Mouse (Mus musculus) kidney, embryonic 15.5 days (tissue): ENCODE results near the gene Galk1. TPM values are rescaled to one million over a fixed set of nuclear protein-coding genes. Genes with fewer than 3 reads are reported as not detected.

Experiments
- ATAC-seq: fragments of 200-750 bp; cut with Nextera tagmentation; replicated peaks from 2 replicates; pipeline ENCODE4 v1.8.0; 2017; ENCODE audit warnings: moderate TSS enrichment; ENCODE audit not compliant: low FRiP score
- H3K27ac ChIP-seq: fragments of 300-500 bp; sonication (generic); 2 replicates; pipeline ENCODE4 v1.5.1; 2015; ENCODE audit warnings: mild to moderate bottlenecking, inconsistent platforms
- H3K27me3 ChIP-seq: fragments of 300-500 bp; sonication (generic); 2 replicates; pipeline ENCODE4 v1.6.1; 2015; ENCODE audit warnings: inconsistent platforms
- H3K36me3 ChIP-seq: fragments of 300-500 bp; sonication (generic); 2 replicates; pipeline ENCODE4 v1.6.1; 2015; ENCODE audit warnings: inconsistent platforms
- H3K4me1 ChIP-seq: fragments of 300-500 bp; sonication (generic); 2 replicates; pipeline ENCODE4 v1.6.1; 2015; ENCODE audit warnings: inconsistent platforms
- H3K4me2 ChIP-seq: fragments of 300-500 bp; sonication (generic); 2 replicates; pipeline ENCODE4 v1.6.1; 2015; ENCODE audit warnings: moderate library complexity, mild to moderate bottlenecking, inconsistent platforms
- H3K4me3 ChIP-seq: fragments of 300-500 bp; sonication (generic); replicated peaks from 2 replicates; pipeline ENCODE4 v1.5.1; 2015; ENCODE audit warnings: mild to moderate bottlenecking, inconsistent platforms
- H3K9ac ChIP-seq: fragments of 300-500 bp; sonication (generic); 2 replicates; pipeline ENCODE4 v1.6.1; 2015; ENCODE audit warnings: mild to moderate bottlenecking, inconsistent platforms
- H3K9me3 ChIP-seq: fragments of 300-500 bp; sonication (generic); replicated peaks from 2 replicates; pipeline ENCODE4 v1.6.1; 2016; ENCODE audit warnings: inconsistent platforms
- WGBS: fragments of 180-500 bp; shearing (Covaris S2); methylation state at CpG from one replicate; pipeline ENCODE4 v1.1.7; 2015; ENCODE audit warnings: mixed read lengths; 5-methylcytosine and 5-hydroxymethylcytosine counted together
- polyA plus RNA-seq: library from polyadenylated mRNA; unstranded; fragments of >200 nt; fragmentation: Nextera tagmentation; extraction: Ambion mirVana; gene quantifications from 2 replicates; pipeline ENCODE4 v1.2.1, GENCODE M21; 2015

Galk1 gene
- polyA plus RNA-seq, 1 experiment from 2014 or later = 208 TPM

DNA sequence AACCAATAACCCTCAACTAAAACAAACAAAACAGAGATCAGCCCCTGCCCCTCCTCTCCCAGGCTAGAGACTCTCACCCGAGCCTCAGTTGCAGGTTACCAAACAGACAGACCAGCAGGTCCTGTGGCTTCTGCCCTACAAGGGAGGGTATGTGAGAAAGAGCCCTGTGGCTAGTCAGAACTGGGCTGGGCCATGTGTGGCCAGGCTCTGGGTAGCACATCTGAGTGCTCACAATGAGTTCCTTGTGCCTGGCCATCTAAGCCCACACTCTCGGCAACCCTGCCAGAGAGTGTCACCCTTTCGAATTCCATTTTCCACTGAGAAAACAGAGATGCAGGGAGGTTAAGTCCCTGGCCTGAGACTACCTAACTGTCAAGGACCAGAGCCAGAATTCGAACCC lies 20.4 kb downstream of the Galk1 start:
- no peak for ATAC-seq
- 0 out of 2 replicates have a peak, but pooled peaks cover 5% of the 10 kb centered on the region for H3K4me1 ChIP-seq
- H3K4me2 ChIP-seq = no peak overlapping the region
- H3K9me3 ChIP-seq = no peaks in the 10 kb centered on the region
- no peak overlapping the region for H3K9ac ChIP-seq
- no peaks in the 10 kb centered on the region for H3K36me3 ChIP-seq
- no peak overlapping the region for H3K27ac ChIP-seq
- 53% methylated on average over 4 of the region's 4 CpGs for WGBS
- 0 out of 2 replicates have a peak, but pooled peaks cover 3% of the 10 kb centered on the region for H3K27me3 ChIP-seq
- no peak overlapping the region for H3K4me3 ChIP-seq

DNA sequence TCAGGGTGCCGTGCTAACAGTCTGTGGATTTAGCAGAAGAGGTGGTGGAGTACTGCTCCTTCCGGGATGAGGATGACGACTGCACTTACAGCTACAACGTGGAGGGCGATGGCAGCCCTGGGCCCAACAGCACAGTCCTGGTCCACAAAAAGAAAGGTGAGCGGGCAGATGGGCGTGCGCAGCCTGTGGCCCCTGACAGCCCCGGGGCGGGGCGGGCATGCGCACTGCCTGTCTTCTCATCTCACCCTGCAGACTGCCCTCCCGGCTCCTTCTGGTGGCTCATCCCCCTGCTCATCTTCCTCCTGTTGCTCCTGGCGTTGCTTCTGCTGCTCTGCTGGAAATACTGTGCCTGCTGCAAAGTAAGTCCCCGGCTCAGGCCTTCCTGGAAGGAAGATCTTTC lies 22.8 kb downstream of the Galk1 start:
- WGBS = 38% methylated on average over 15 of the region's 15 CpGs
- Histone ChIP-seq H3K36me3 (no peaks in the 10 kb centered on the region), H3K4me3 (peak overlapping the region; percentile 27), H3K9me3 (no peaks in the 10 kb centered on the region), H3K27me3 (0 out of 2 replicates have a peak, but pooled peaks cover 3% of the 10 kb centered on the region), H3K9ac (no peak overlapping the region), H3K4me1 (0 out of 2 replicates have a peak, but pooled peaks cover 5% of the 10 kb centered on the region), H3K4me2 (peak overlapping the region; percentile 48), H3K27ac (no peak overlapping the region)
- ATAC-seq = no peak

DNA sequence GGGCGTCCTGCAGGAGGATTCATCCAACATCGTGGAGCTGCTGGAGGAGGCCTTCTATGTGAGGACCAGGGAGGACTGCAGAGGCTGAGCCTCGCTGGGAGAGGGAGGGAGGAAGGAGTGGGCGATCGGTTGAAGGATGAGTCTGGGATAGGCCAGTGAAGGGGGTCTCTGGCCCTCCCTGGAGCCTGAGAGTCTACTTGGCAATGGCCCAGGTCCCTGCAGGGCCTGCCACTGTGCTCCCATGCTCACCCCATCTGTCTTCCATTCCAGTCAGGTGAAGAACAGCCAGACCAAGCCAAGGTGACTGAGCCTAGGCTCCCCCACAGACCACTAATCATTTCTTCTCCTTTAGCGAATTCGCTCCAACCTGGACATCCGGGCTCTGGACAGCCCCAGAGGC lies 29.2 kb downstream of the Galk1 start:
- Histone ChIP-seq H3K4me2 (no peak overlapping the region), H3K27me3 (0 out of 2 replicates have a peak, but pooled peaks cover 3% of the 10 kb centered on the region), H3K9ac (no peak overlapping the region), H3K4me1 (no peaks in the 10 kb centered on the region), H3K36me3 (no peaks in the 10 kb centered on the region), H3K4me3 (no peak overlapping the region), H3K9me3 (no peaks in the 10 kb centered on the region), H3K27ac (no peak overlapping the region)
- no peak for ATAC-seq
- 74% methylated on average over 8 of the region's 8 CpGs for WGBS

DNA sequence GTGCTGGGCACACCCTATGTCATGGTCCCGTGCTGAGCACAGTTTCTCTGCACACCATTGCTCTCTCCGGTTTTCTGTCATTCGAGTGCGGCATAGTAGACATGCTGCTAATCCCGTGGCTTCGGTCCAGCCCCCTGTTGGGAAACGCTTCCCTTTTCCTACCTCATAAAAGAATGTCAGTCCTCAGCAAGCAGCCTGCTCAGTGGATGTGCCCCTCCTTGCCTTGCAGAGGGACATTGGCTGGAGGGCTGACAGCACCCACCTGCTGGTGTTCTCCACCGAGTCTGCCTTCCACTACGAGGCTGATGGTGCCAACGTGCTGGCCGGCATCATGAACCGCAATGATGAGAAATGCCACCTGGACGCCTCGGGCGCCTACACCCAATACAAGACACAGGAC lies 30.0 kb downstream of the Galk1 start:
- Histone ChIP-seq H3K9ac (no peak overlapping the region), H3K4me2 (no peak overlapping the region), H3K9me3 (no peaks in the 10 kb centered on the region), H3K27ac (no peak overlapping the region), H3K27me3 (peaks cover 10% of the 10 kb centered on the region; the same call in 1 of the 2 replicates), H3K4me1 (no peaks in the 10 kb centered on the region), H3K4me3 (no peak overlapping the region), H3K36me3 (no peaks in the 10 kb centered on the region)
- no peak for ATAC-seq
- WGBS = 87% methylated on average over 15 of the region's 15 CpGs

DNA sequence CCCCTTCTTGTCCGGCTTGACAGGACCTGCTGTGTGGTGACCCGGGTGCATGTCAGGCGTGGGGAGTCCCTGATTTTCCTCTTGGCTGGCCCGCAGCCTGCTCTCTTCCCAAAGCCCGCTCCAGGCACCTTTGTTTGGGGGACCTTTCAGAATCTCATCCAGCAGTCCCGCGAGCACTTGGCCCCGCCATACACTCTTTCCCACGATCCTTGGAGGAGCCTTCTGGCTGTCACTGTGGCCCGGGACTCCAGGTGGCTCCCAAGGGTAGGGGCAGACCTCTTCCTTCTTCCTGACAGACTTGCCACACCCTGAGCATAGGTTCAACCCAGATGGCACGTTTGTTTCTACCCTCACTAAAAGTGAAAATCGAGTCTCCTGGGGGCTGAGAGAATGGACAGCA lies 37.0 kb downstream of the Galk1 start:
- H3K27ac ChIP-seq = no peak overlapping the region
- peak overlapping the region; percentile 50 for H3K4me3 ChIP-seq
- peaks cover 22% of the 10 kb centered on the region for H3K4me1 ChIP-seq
- H3K9me3 ChIP-seq = no peaks in the 10 kb centered on the region
- no peak for ATAC-seq
- H3K27me3 ChIP-seq = peaks cover 49% of the 10 kb centered on the region
- no peak overlapping the region for H3K9ac ChIP-seq
- 33% methylated on average over 12 of the region's 12 CpGs for WGBS
- peak overlapping the region; percentile 79 for H3K4me2 ChIP-seq
- no peaks in the 10 kb centered on the region for H3K36me3 ChIP-seq

DNA sequence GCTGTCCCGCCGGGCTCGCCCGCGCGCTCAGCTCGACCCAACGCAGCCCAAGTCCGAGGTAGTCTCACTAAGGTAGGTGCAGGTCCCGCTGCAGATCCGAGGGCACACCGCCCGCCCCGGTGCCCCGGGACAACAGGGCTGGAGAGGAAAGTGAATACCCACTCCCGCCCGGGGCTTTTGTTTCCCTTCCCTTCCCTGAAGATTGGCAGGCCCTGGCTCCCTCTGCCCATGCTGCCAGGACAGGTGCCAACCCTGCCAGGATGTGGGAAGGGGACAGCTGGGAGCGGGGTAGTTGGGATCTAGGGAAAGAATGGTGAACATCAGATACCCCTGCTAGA lies 37.5 kb downstream of the Galk1 start:
- ATAC-seq = no peak
- WGBS = 4% methylated on average over 18 of the region's 18 CpGs

DNA sequence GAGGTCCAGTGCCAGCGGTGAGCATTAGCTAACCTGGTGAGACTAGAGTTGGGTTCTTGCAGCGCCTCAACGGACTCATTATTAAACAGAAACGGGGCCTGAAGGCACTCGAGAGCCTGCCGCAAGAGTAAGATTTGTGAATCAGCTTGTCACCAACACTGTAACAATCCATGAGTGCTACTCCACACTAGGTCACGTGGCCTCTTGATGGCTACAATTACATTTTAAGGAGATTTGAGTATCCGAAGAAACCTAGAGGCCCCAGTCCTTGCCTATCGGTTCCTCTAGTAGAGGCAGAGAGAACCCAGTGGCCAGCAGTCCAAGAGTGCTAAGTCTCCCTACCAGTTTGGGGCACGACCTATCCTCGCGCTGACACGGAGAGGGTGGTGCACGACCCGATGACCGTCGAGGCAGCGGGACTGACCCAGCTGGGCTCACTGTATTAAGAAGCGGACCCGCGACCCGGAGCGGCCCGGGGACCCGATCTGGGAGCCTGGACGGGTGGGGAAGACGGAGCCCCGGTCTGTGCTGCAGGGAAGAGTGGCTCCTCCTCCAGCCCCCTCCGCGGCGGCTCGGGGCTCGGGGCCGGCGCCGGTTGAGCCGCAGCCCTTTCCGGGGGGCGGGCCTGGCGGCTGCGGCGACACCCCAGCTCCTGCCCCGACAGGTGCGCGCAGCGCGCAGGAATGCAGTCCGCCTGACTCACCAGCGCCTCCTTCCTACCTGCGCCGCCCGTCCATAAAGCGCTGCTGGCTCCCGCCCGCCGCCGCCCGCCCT lies 38.0 kb downstream of the Galk1 start, which contains the start of gene Itgb4:
TSS of gene Itgb4 (plus strand) at position 401 of the 774 bp plus-strand sequence.
- H3K27me3 ChIP-seq = peaks cover 49% of the 10 kb centered on the region
- 8% methylated on average over 58 of the region's 58 CpGs for WGBS
- H3K4me1 ChIP-seq = peaks cover 32% of the 10 kb centered on the region
- H3K9me3 ChIP-seq = no peaks in the 10 kb centered on the region
- H3K4me2 ChIP-seq = peak within 1 kb of the TSS; percentile 79
- H3K27ac ChIP-seq = no peak within 1 kb of the TSS
- H3K9ac ChIP-seq = peak within 1 kb of the TSS; percentile 46
- no peaks in the 10 kb centered on the region for H3K36me3 ChIP-seq
- H3K4me3 ChIP-seq = peak within 1 kb of the TSS; percentile 50
- ATAC-seq = peak; percentile 59

More for the DNA sequence above, 37.5 kb downstream of the Galk1 start:
- H3K27ac ChIP-seq = no peak overlapping the region
- peaks cover 49% of the 10 kb centered on the region for H3K27me3 ChIP-seq
- no peaks in the 10 kb centered on the region for H3K36me3 ChIP-seq
- H3K4me3 ChIP-seq = peak overlapping the region; percentile 50
- H3K4me1 ChIP-seq = peaks cover 27% of the 10 kb centered on the region
- peak overlapping the region; percentile 79 for H3K4me2 ChIP-seq
- H3K9me3 ChIP-seq = no peaks in the 10 kb centered on the region
- H3K9ac ChIP-seq = peak overlapping the region; percentile 46

DNA sequence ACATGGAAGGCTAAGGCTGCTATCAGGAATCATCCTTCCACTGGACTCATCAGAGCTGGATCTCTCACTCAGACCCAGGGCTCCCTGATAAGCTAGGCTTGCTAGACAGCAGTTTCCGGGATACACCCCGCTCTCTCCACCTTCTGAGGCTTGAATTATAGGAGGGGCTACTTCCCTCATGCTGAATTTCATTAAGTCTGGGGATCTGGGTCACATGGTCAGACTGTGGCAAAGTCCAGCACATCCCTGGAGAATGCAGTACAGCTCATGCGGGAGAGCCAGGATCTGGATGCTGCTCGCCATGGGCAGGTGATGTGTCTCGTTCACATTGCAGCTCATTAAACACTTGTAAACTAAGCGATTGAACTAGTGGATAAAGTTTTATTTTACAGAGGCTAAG lies 41.5 kb downstream of the Galk1 start:
- ATAC-seq = 0 out of 2 replicates have a peak, but pooled peaks have one; percentile 31
- H3K4me2 ChIP-seq = no peak overlapping the region
- H3K36me3 ChIP-seq = peaks cover 14% of the 10 kb centered on the region
- H3K4me3 ChIP-seq = no peak overlapping the region
- H3K4me1 ChIP-seq = peaks cover 40% of the 10 kb centered on the region
- H3K9me3 ChIP-seq = no peaks in the 10 kb centered on the region
- H3K9ac ChIP-seq = no peak overlapping the region
- H3K27ac ChIP-seq = 0 out of 2 replicates have a peak overlapping the region, but pooled peaks have one; percentile 85
- WGBS = 61% methylated on average over 6 of the region's 6 CpGs
- peaks cover 24% of the 10 kb centered on the region for H3K27me3 ChIP-seq

DNA sequence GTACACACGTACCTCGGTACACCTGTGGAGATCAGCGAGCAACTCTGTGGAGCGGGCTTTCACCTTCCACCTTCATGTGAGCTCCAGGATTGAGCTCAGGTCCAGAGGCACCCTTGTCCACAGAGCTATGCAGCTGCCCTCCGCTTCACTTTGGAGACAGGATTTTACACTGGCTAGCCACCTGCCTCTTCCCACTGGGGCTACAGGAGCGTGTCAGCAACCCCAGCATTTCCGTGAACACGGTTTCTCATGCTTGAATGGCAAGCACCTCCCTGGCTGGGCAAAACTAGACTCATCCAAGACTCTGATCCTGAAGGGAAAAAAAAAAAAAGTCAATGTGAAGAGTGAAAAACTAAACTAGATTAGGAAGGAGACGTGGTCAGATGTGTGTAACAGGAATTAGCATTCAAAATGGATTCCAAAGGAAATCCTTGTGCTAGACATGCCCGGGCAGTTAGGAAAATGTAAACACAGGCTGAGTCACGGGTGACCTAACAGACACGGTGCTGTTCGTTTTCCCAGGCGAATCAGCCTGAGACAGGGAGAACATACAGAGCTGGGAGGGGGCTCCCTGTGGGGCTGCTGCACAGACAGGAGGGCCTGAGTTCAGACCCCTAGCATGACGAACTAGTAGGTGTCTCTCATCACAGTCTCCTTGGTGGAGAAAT lies 42.4 kb downstream of the Galk1 start:
- Histone ChIP-seq H3K27me3 (peaks cover 16% of the 10 kb centered on the region), H3K4me1 (peaks cover 38% of the 10 kb centered on the region), H3K27ac (peak overlapping the region; percentile 85), H3K4me3 (no peak overlapping the region), H3K4me2 (peak overlapping the region; percentile 26), H3K9ac (no peak overlapping the region), H3K9me3 (no peaks in the 10 kb centered on the region), H3K36me3 (peaks cover 23% of the 10 kb centered on the region)
- ATAC-seq = peak; percentile 34; the same call in 1 of the 2 replicates
- WGBS = 33% methylated on average over 15 of the region's 15 CpGs

DNA sequence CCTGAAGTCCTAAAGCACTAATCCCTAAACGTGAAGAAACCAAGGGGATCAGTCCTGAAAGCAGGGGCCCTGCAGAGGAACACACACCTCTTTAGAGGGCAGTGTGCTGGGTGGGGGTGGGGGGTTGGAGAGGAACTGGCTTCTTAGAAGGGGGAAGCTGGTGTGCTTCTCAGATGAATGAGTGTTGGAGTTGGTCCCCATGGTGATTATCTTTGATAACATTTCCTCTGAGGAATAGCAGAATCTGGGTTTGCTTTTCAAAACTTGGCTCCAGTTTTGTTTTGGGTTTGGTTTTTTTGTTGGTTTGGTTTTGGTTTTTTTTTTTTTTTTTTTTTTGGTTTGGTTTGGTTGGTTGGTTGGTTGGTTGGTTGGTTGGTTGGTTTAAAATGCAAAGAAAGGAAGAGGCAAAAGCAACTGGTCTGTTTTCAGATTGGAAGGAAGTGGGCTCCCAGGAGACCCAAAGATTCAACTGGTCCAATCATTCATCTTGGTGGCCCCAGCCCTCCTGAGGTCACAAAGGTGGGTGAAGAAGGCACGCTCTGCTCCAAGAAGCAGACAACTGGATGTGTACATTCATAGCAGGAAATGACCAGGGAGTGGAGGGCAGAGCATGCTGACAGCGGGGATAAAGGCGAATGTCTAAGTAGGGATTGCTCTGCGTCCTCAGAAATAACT lies 43.7 kb downstream of the Galk1 start:
- H3K9ac ChIP-seq = no peak overlapping the region
- WGBS = 62% methylated on average over 5 of the region's 5 CpGs
- no peak overlapping the region for H3K4me3 ChIP-seq
- H3K4me1 ChIP-seq = peaks cover 26% of the 10 kb centered on the region
- H3K9me3 ChIP-seq = no peaks in the 10 kb centered on the region
- peaks cover 3% of the 10 kb centered on the region for H3K27me3 ChIP-seq
- peak overlapping the region; percentile 32; the same call in 1 of the 2 replicates for H3K27ac ChIP-seq
- peaks cover 35% of the 10 kb centered on the region for H3K36me3 ChIP-seq
- ATAC-seq = no peak
- H3K4me2 ChIP-seq = no peak overlapping the region

DNA sequence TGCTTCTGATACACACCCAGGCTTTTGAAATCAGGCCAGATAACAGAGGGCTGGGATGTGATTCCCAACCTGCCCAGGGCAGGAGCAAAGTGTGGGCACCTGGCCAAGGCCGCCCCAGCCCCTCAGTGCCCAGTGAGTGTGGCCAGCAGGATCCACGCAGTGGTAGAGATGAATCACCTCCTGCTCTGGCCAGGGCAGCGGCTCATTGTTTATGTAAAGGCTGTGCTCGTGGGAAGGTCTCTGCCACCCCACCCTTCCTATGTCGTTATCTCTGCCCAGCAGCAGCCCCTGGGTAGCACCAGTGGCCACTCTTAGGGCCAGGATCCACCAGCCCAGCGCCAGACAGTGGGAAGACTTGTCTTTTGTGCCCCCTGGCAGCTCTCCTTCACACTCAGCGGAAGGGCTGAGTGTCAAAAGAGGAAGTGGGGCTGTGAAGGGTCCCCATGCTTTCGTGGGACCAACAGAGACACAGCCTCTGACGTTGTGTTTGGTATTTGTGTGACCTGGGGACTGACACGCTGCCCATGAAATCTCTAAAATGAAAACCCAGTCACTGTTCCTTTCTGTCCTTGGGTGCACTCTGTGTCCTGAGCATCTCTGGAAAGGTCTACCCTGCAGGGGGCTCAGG lies 47.4 kb downstream of the Galk1 start:
- WGBS = 84% methylated on average over 10 of the region's 10 CpGs
- Histone ChIP-seq H3K4me2 (no peak overlapping the region), H3K27ac (no peak overlapping the region), H3K27me3 (no peaks in the 10 kb centered on the region), H3K4me1 (peaks cover 14% of the 10 kb centered on the region), H3K9me3 (no peaks in the 10 kb centered on the region), H3K9ac (no peak overlapping the region), H3K4me3 (no peak overlapping the region), H3K36me3 (peaks cover 73% of the 10 kb centered on the region)
- ATAC-seq = no peak
